Mouse (Mus musculus): ENCODE results near the gene Epha4.

The Epha4 gene

DNA sequence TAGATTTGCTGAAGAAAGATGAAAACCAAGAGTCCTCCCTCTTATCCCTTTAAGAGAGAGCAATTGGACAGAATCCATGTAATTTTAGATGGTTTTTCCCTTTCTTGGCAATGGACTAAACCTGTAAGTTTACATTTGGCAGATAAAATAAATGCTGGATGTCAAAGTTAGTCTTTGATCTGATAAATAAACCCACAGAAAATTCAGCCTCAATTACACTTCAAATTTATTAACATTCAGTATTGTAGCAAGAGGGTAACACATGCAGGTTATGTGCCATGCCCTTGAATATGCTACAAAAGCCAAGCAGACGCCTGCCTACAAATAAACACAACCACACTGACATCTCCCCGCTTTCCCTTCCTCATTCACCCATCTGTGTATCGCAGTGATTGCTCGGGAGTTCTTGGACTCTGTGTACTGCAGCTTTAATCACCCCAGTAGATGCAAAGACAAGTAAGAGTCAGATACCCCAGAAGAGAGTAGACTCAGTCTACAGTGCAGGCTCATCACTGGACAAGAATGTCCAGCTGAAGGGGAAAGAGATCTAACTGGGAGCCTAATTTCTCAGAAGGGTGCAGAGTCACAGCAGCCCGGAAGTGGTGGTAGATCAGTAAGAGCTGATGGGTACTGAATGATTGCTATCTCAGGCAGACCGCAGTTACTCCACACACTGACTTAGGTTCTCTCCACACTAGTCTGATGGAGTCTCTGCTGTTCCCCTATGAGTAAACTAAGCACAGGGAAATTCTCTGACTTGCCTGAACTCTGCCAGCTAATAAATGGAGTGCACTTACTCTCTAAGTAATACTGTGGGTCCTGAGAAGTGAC lies 29.9 kb downstream of the Epha4 start:
- DNase-seq (ENCODE audit: low read depth): no peak

DNA sequence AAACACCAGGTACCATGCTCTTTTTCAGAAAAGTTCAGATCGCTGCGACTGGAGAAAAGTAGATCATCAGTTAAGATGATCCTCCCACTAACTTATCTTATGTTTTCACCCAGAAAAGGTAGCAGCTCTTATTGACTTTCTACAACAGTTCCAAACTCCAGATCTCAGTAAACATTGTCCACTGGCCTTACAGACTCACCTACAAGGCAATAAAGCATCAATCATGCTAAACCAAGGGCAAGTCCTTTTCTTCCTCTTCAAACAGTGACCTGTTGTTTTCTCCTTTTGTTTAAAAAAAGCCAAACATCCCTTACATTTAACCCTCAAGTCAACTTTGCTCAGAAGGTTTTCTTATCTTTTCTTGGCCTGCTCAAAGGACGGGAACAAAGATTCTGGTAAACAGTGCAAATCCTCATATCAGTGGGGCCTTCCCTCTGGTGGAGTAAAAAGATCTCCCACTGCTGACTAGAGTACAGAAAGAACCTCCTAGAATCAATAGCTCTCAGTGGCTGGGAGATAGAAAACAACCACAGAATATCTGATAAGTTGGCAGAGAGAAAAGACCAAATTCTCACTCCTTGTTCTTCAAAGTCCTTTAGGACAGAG lies 39.0 kb downstream of the Epha4 start:
- no peak for DNase-seq (ENCODE audit: low read depth)

DNA sequence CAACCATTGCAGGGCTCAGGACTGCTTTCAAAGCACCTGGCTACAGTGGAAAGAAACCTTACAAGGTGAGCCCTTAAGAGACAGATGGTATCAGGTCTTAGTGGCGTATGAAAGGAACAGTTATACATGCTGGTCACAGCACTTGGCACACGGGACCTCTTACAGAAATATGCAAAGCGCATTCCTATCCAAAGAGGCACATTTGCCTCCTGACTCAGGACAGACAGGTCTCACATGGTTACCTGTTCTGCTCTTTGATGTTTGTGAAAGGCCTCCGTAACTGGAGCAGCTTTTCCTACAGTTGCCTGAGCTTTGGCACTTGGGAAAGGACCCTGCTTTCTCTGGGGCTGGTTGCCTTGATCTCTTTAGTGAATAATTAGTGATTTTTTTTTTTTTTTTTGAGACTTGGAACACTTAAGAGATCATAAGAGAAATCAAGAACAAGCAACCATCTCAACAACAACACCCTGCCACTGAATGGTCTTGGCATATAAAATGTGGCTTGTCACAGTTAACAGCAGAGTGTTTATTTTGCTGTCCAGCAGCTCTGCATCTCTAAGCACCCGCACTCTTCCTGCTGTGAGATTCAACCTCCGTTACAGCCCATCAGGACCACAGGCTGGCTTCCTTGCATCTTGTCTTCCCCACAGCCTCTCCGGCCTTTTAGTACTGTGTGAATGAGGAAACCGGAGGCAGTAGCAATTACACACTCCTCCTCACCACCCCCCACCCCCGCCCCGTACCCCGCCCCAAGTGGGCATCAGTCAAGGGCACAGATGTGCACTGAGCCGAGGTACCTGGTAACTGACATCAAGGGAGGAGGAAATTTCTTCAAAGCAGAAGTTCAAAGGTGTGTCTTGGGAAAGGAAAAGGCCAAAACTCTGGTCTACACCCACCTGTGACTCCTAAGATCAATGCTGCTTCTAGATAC lies 41.2 kb downstream of the Epha4 start:
- DNase-seq (ENCODE audit: low read depth): no peak

DNA sequence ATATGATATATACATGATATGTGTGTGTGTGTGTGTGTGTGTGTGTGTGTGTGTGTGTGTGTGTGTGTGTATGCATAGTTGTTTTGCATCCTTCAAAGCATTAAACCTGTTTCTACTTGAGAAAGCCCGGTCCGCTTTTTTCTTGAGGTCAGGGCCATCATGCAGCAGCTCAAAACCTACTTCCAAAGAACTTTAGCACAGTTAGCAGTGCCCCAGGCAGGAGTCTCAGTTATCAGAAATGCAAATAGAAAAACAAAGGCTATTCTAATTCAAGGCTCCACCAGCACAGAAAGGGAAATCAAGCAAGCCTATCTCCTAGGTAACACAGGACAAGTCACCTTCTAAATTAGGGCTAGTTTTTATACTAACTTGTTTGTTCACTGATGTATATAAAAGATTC lies 42.3 kb downstream of the Epha4 start:
- no peak for DNase-seq (ENCODE audit: low read depth)

DNA sequence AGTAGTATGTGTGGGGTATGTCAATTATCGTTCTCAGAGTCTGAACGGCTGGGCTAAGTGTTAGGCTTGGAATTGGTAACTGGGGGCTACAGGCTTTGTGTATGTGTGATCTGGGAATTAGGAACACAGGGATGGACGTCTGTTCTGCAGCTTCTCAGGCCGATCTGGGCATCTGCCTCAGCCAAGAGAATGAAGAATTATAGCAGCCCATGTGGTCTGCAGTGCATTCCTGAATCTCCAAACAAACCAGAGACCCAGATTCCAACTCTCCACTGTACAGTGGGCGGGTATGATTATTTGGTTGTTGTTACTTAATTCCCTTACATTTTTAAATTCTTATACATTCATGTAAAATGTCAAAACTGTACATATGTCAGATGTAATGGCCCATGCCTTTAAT lies 43.4 kb downstream of the Epha4 start:
- DNase-seq (ENCODE audit: low read depth): no peak

DNA sequence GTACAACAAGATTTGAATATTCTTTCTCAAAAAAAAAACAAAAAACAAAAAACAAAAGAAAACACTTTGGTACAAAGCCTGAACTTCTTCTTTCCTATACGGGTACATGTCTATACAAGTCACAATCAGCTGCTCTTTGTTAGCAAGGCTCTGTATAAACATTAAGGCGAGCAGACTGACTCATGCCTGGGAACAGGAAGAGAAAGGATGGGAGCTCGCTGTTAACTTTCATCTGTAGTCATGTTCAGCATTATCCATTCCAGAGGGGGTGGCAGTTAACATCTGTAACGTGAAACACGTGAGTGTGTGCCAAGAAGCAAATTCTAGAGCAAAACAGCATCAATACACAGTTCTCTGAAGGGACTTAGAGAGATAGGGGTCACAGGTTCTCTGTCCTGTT lies 43.9 kb downstream of the Epha4 start:
- no peak for DNase-seq (ENCODE audit: low read depth)

DNA sequence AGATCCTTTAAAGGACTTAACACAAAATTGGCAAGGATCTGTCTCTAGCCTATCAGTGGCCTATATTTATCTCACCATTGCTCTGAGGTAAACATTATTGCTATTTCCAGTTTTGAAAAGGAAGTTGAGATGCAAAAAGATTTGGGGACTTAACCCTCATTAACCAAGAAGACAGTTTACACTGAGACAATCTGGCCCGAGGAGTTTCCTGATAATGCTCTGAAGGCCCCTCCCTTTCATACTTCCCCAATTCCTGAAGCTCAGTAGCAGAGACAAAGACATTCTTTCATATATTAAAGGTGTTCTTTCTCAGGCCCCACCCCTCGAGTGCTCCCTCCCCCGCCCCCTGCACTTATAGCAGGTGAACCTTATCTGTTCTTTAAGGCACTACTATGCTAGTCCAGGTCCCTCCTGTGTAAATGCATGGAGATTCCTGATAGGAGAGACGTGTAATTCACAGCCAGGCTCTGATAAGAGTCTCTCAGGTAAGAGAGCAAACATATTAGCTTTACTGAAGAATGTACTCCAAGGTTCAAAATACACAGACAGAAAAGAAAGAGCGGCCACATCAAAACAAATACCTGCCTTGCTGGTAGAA lies 46.1 kb downstream of the Epha4 start:
- no peak for DNase-seq (ENCODE audit: low read depth)

DNA sequence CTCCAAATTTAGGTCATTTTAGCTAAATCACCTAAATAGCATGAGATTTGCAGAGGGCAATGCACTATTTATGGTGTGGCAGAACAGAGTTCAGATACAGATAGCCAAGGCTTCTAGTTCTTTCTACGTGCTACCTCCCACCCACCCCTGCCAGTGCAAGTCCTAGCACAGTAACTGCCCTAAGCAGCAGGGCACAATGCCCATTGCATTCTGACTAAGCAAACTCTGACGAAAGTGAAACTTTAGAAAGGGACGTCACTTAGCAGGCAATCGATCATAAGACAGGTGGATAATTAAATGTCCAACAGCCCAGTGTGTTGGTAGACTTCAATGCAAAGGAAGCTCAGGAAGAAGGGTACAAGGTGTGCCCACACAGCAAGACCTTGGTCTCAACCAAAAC lies 49.4 kb downstream of the Epha4 start:
- no peak for DNase-seq (ENCODE audit: low read depth)

DNA sequence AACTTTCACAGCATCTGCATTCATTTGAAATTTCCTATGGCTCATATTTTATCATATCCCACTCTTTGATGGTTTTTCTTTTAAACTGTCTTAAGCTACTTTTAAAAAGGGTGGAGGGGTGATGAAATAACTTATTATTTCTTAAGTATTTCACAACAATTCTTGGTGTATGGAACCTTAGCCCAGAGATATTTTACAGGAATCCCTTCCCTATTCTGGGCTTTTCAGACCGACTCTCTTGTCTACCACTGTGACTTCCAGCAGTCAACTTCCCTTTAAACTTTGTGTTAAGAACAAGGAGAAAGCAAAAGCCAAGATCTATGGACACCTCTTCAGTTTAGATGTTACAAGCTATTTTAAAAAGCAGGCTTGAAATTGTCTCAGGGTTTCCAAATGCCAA lies 50.8 kb downstream of the Epha4 start:
- DNase-seq (ENCODE audit: low read depth): no peak

DNA sequence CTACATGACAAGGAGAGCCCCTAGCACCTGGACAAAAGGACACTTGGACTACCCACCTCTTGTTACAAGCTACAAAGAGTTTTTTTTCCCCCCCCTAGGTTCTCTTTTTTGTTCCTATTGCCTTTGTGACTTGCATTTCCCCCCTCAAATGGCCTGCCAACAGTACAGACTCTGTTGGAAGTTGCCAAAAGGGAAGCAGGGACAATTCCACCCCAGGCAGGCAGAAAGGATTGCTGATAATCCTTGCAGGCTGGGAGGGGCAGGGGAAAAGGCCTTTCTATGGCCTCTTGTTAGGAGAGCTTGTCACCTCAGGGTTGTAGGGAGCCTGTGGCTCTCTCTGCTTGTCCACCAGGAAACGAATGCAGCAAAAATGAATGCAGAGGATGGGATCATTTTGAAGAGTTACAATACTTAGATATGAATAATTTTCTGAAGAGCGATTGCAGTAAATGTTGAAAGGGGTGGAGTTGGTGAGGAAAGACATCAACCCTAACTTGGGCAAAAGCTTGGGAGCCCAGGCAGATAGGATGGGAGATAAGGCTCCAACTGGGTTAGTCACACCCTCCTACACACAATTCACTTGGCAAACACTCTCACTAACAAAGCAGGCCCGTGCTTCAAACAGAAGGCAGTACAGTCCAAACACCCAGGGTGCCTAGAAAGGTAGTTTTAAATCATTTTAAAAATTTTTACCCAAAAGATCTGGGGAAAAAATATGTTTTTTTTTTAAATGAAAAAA lies 52.8 kb downstream of the Epha4 start:
- no peak for DNase-seq (ENCODE audit: low read depth)

DNA sequence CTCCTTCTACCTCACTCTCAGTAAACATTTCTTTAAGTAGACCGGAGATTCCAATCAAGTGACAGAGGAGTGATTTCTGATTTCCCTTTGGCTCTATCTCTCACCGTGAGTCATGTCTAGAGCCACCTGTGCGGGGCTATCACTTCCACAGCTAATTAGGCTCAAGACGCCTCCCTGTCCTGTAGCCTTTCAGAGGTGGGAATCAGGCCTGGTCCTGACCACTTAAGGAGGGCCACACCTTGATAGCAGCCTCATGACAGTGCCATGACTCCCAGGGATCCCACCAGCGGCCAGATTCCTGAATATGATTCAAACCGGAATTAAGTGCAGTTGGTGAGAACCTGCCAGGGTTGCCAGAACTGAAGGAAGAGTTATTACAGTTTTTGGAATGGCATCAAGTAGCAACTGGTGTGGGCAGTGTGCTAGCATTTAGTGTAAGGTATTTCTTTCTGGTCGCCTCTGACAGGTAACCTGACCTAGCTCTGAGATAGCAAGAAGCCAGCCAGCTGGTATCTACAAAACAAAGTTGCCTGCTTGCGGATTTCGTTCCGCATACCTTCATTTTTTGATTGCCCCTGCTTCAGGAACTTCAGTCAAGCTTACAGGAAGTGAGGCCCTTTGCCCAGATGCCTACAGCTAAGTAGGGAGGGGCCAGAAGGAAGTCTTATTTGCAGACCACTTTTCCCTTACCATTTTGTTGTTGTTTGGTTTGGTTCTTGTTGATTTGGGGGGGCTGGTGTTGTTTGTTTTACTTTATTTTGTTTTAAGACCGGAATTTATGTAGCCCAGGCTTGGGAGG lies 53.9 kb downstream of the Epha4 start:
- DNase-seq (ENCODE audit: low read depth): no peak

DNA sequence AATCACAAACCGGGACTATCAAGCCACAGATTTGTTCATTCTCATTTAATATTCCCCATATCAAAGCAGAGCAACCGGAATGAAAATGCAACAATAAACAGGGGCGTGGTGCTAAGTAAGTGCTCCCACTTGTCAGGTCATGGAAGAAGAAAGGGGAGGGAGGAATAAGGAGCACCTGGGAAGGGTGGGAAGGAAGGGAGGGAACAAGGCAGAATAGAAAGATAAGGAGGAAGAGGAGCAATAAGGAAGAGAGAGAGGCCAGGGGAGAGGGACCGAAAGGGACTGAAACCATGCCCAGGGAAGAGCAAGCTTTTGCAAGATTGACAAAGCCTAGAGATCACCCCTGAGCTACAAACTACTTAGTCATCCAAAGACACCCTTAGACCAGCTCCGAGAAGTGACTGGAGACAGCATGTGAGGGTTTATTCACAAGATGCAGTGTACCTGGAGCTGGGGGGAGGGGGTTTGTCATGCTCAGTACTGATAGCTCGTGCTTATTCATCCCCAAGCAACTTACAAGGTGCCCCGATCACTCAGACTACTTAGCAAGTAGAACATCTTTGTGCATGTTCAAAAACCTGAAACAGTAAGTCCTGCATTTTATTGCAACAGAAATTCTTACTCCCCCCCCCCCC lies 56.0 kb downstream of the Epha4 start:
- DNase-seq (ENCODE audit: low read depth): no peak

DNA sequence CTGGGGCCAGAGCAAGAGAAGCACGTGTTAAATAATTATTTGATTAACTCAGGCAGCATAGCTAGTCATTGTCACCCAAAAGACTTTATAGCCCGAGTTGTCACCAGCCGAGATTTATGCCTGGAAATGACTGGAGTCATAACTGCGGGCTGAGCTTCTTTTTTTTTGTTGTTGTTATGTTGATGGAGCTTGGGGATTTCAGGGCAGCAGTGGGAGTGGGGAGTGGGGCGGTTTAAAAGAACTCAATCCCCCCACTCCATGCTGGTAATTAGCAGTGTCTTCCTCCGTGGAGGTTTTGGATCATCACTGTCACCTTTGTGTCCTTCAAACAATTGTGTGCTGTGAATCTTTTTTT lies 57.5 kb downstream of the Epha4 start:
- no peak for DNase-seq (ENCODE audit: low read depth)

DNA sequence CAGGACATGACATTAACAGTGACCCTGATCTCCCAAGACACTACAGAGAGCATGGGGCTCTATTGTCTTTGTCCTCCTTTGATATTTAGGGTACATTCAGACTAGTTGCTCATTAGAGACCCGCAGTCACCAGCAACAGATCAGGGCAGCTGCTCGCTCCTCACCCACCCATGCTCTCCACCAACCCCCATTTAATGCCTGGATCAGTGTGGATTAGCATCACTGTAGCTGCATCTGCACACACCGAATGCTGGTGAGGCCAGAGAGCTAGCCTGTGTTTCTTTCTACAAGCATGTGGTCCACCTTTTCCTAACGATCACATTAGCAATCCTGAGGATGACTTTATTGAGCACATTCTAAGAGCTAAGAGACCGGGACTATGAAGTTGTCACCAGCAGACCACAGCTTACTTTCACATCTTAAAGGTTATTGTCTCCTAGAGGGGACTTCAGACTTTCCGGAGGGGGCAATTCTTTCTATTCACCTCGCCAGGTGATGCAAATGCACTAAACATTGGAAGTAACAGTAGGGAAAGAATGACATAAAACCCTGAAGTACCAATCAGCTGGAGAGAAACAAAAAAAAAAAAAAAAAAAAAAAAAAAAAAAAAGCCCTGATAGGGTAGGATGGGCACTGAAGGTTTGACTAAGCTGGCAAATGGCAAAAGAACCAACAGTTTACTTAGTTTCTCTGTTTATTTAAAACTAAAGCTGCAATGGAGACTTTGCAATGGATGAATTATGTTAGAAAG lies 58.0 kb downstream of the Epha4 start:
- DNase-seq (ENCODE audit: low read depth): no peak

DNA sequence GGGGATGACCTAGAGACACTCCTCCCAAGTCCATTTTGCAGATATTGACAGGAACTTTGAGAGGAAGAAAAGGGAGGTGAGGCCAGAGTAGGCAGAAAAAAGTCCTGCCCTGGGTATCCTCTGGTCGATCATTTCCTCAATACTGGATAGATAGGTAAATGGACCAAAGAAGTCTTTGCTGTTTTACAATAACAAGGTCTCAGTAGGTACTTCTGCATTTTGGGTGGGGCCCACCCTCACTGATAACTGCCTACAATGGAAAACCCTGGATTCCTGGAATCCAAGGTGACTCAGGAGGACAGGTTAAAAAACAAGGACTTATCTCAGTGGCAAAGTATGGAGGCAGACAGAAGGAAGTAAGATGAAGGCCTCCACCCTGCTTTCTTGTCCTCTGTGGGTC lies 61.1 kb downstream of the Epha4 start:
- DNase-seq (ENCODE audit: low read depth): no peak

DNA sequence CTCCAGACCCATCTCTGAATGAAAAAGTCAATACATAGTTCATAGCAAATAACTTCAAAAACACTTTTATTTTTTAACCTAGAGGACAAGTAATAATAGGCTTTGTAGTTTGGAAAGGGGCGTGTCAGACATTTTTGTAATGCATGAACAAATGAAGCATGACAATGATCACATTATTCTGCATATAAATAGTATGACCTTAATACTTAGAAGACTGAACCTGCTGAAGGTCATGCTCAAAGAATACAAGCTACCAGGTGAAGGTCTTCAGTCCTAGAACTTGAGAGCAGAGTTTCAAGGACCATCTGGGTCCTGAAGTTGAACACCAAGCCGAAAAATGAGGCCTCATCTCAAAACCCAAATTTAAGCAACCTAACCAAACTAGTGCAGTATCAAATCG lies 62.2 kb downstream of the Epha4 start:
- no peak for DNase-seq (ENCODE audit: low read depth)

DNA sequence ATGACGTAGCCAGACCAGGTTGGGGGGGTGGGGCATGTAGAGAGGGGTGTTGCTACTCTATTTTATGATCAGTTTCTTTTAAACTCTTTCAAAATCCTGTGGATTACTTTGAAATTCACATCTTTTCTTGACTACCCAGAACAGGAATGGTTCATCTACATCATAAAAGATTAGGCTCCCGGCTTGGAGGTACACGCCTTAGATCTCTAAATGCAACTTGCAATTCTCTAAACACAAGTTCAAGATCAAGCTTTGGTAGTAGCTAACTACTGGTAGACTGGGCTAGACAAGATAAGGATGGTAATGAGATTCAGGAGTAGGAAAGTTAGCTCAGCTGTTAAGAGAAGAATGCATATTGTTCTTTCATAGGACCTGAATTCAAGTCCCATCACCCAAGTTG lies 63.3 kb downstream of the Epha4 start:
- DNase-seq (ENCODE audit: low read depth): no peak

DNA sequence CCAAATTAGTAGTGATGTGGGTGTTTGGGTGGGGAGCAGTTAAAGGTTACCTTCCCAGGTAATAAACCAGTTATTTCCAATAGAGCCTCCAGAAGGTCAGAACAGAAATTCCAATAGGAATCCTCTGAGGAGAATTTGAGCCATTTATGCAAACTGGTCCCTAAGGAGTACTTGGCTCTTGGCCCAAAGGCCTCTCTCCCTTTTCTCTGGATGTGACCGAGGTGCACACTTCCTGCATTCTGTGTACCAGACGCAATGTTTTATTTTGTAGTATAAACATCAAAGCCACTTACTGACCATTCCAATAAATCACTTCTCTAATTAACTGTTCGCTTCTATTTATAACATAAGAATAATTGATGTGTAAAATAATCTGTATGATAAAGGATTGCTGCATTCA lies 64.7 kb downstream of the Epha4 start:
- no peak for DNase-seq (ENCODE audit: low read depth)

DNA sequence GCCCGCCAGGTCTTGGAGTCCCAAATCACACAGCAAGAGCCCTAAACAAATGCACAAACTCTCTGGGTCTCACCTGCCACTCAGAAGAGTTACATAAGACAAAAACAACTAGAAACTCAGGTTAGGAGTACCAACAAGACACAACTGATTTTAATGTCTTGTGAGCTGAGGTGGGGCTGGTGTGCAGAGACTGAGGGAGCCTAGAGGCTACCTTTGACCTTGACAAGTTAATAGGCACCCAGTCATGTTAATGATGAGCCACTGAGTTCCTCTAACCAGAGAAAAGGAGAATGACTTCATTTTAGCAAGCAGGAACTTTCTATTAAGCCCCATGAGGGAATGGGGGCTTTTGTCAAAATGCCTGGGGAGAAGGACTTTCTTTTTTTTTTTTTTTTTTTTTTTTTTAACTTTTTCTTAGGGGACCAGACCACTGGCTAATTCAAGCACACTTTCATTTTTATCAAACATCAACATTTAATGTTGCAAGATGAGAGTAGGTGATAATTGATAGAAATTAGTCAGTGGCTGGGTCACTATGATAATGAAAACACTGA lies 67.8 kb downstream of the Epha4 start:
- no peak for DNase-seq (ENCODE audit: low read depth)

All from c-Kit-positive CD71-positive TER-119-negative erythroid progenitor cells, embryonic 14.5 days (primary cell).